Mouse (Mus musculus): ENCODE results near the gene Afap1l2. TPM values are rescaled to one million over a fixed set of nuclear protein-coding genes. Genes with fewer than 3 reads are reported as not detected.

Gene Afap1l2
- polyA plus RNA-seq, 1 experiment from 2014 or later = 15.5 TPM

DNA sequence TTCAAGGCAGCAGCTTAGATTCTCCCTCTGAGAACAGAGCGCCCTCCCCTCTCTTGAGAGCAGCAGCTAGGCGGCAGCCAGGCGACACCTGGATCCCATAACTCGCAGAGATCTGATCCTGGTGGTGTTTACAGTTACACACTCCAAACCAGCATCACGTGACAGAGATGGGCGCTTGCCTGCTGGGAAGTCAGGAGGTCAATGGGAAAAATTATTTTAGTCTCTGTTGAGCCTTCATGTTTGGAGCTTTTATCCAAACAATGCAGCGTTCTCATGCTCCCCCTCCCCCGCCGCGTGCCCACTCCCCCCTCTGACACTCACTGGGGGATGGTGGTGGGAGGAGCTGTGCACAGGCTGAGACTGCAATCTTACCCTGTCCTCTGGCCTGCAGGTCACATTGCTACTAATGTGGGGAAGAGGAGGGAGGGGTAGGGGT, 10.8 kb downstream of the Afap1l2 start:
- H3K9ac ChIP-seq (replicated peaks; ENCODE audit: low read depth) = no peak overlapping the region
- H3K27ac ChIP-seq (ENCODE audit: low read length) = no peak overlapping the region; the same call in 1 of the 2 replicates
- WGBS = 4% methylated on average over 10 of the region's 10 CpGs
- no peak overlapping the region for H3K4me3 ChIP-seq (ENCODE audit: low read depth, low read length)
- ATAC-seq (peak; percentile 88), DNase-seq (ENCODE audit: low spot score) (peak; percentile 93)
- H3K27me3 ChIP-seq (replicated peaks; ENCODE audit: insufficient read depth, low read length) = no peaks in the 10 kb centered on the region
- H3K4me1 ChIP-seq (ENCODE audit: insufficient read depth, low read depth, low read length) = peaks cover 3% of the 10 kb centered on the region; the same call in 1 of the 2 replicates
- no peaks in the 10 kb centered on the region for H3K36me3 ChIP-seq (ENCODE audit: insufficient read depth, low read length)
- 0 out of 2 replicates have a peak overlapping the region, but pooled peaks have one; percentile 2 for H3K4me2 ChIP-seq (replicated peaks; ENCODE audit: low read depth, low read length)
- H3K9me3 ChIP-seq (ENCODE audit: low read length) = no peaks in the 10 kb centered on the region
- TF ChIP-seq CTCF (IDR thresholded peaks at IDR 0.05) = peak; percentile 43
- TF ChIP-seq EP300 (IDR thresholded peaks at IDR 0.05) = no peak; the same call in 1 of the 2 replicates

DNA sequence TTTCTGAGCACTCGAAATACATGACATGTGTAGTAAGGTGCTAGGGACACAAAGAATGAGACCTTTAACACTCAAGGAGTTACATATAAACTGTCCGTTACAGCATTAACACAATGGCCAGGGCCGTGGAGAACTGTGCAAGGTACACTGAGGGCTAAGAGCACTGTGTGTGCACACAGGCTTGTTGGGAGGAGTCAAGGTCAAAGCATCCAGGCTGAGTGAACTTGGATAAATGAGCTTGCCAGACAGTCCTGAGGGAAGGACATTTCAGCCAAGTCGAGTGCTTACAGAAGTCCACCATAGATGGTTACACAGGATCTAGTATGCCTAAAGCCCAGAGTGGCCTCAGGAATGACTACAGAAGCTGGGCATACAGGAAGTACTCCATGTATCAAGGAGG, 12.6 kb downstream of the Afap1l2 start:
- TF ChIP-seq CTCF (IDR thresholded peaks at IDR 0.05) (no peak), EP300 (IDR thresholded peaks at IDR 0.05) (no peak)
- no peak overlapping the region for H3K4me2 ChIP-seq (replicated peaks; ENCODE audit: low read depth, low read length)
- no peak overlapping the region for H3K27ac ChIP-seq (ENCODE audit: low read length)
- no peaks in the 10 kb centered on the region for H3K27me3 ChIP-seq (replicated peaks; ENCODE audit: insufficient read depth, low read length)
- no peaks in the 10 kb centered on the region for H3K36me3 ChIP-seq (ENCODE audit: insufficient read depth, low read length)
- no peak for ATAC-seq
- no peak overlapping the region for H3K4me3 ChIP-seq (ENCODE audit: low read depth, low read length)
- WGBS = 56% methylated on average over 4 of the region's 4 CpGs
- no peaks in the 10 kb centered on the region for H3K9me3 ChIP-seq (ENCODE audit: low read length)
- no peak overlapping the region for H3K9ac ChIP-seq (replicated peaks; ENCODE audit: low read depth)
- peaks cover 3% of the 10 kb centered on the region; the same call in 1 of the 2 replicates for H3K4me1 ChIP-seq (ENCODE audit: insufficient read depth, low read depth, low read length)
- DNase-seq (ENCODE audit: low spot score) = no peak

DNA sequence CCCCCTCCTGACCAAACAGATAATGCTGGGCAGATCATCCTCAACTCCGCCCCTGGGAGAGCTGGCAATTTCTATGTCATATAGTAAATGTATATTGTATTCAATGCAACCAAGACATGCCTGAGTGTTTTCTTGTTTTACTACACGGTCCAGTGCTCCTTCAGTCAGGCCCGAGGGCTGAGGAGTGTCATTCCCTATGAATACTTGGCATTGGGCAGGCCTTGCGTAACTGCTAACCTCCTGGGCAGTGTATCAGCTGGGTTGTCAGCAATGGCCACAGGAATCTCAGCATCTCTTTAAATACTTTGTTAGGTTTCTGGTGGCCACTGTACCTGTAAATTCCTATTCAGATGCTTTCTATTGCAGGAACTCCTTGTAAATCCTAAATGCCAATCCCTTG, 13.4 kb downstream of the Afap1l2 start:
- 53% methylated on average over 4 of the region's 4 CpGs for WGBS
- Histone ChIP-seq H3K27me3 (replicated peaks; ENCODE audit: insufficient read depth, low read length) (no peaks in the 10 kb centered on the region), H3K36me3 (ENCODE audit: insufficient read depth, low read length) (no peaks in the 10 kb centered on the region), H3K4me3 (ENCODE audit: low read depth, low read length) (no peak overlapping the region), H3K9me3 (ENCODE audit: low read length) (no peaks in the 10 kb centered on the region), H3K4me1 (ENCODE audit: insufficient read depth, low read depth, low read length) (peaks cover 5% of the 10 kb centered on the region; the same call in 1 of the 2 replicates), H3K4me2 (replicated peaks; ENCODE audit: low read depth, low read length) (no peak overlapping the region), H3K9ac (replicated peaks; ENCODE audit: low read depth) (no peak overlapping the region), H3K27ac (ENCODE audit: low read length) (no peak overlapping the region)
- peak; percentile 62 for DNase-seq (ENCODE audit: low spot score)
- peak; percentile 30 for ATAC-seq
- TF ChIP-seq CTCF (IDR thresholded peaks at IDR 0.05) = no peak

DNA sequence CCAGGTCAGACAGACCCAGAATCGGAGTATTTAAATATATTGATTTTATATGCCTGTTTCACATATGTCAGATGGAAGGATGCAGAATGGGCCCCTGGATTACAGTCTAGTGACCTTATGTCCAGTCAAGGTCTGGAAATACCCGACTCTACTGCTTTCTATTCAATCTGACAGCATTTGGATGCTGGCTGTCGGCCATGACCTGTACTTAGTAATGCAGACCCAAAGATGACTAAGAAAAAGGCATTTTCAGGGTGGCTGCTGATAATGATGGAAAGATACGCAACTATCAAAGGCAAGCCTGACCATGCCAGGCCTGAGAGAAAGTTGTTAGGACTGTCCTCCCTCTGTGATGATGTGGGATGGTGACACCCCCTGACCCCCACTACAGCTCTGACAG, 14.3 kb downstream of the Afap1l2 start:
- Histone ChIP-seq H3K9me3 (ENCODE audit: low read length) (no peaks in the 10 kb centered on the region), H3K9ac (replicated peaks; ENCODE audit: low read depth) (no peak overlapping the region), H3K4me1 (ENCODE audit: insufficient read depth, low read depth, low read length) (peaks cover 11% of the 10 kb centered on the region; the same call in 1 of the 2 replicates), H3K27ac (ENCODE audit: low read length) (no peak overlapping the region), H3K4me3 (ENCODE audit: low read depth, low read length) (no peak overlapping the region), H3K27me3 (replicated peaks; ENCODE audit: insufficient read depth, low read length) (no peaks in the 10 kb centered on the region), H3K4me2 (replicated peaks; ENCODE audit: low read depth, low read length) (no peak overlapping the region), H3K36me3 (ENCODE audit: insufficient read depth, low read length) (no peaks in the 10 kb centered on the region)
- DNase-seq (ENCODE audit: low spot score) (peak; percentile 15), ATAC-seq (no peak)
- 67% methylated on average over 4 of the region's 4 CpGs for WGBS
- TF ChIP-seq CTCF (IDR thresholded peaks at IDR 0.05) = no peak
- TF ChIP-seq EP300 (IDR thresholded peaks at IDR 0.05) = no peak

DNA sequence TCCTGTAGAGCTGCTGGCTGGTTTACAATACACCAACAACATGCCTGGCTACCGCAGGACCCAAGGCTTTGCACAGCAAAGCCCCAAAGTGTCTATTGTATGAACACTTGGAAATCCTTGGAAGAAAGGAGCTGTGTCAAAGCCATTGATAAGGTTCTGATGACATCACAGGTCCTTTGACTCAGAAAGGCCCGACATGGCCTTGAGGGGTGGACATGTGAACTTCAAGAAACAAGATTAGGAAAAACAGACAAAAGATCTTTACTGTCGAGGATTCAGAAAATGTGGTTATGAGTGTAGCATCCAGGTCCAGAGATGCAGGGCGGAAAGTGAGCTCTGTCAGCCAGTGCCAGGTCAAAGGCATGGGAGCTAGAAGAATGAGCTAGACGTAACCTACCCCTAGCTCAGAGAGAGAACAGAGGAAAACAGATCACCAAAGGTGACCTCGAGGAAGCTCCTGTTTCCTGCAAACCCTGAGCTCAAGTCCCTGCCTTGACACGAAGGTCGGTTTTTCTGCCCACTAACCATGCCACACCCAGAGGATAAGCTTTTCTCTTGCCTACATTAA, 15.0 kb downstream of the Afap1l2 start:
- no peak overlapping the region for H3K9ac ChIP-seq (replicated peaks; ENCODE audit: low read depth)
- H3K4me2 ChIP-seq (replicated peaks; ENCODE audit: low read depth, low read length) = no peak overlapping the region
- DNase-seq (ENCODE audit: low spot score) = no peak
- 69% methylated on average over 8 of the region's 8 CpGs for WGBS
- no peak overlapping the region for H3K4me3 ChIP-seq (ENCODE audit: low read depth, low read length)
- H3K27ac ChIP-seq (ENCODE audit: low read length) = no peak overlapping the region
- H3K27me3 ChIP-seq (replicated peaks; ENCODE audit: insufficient read depth, low read length) = no peaks in the 10 kb centered on the region
- TF ChIP-seq CTCF (IDR thresholded peaks at IDR 0.05) (no peak), EP300 (IDR thresholded peaks at IDR 0.05) (no peak)
- peaks cover 16% of the 10 kb centered on the region; the same call in 1 of the 2 replicates for H3K4me1 ChIP-seq (ENCODE audit: insufficient read depth, low read depth, low read length)
- no peaks in the 10 kb centered on the region for H3K36me3 ChIP-seq (ENCODE audit: insufficient read depth, low read length)
- ATAC-seq = no peak
- no peaks in the 10 kb centered on the region for H3K9me3 ChIP-seq (ENCODE audit: low read length)

DNA sequence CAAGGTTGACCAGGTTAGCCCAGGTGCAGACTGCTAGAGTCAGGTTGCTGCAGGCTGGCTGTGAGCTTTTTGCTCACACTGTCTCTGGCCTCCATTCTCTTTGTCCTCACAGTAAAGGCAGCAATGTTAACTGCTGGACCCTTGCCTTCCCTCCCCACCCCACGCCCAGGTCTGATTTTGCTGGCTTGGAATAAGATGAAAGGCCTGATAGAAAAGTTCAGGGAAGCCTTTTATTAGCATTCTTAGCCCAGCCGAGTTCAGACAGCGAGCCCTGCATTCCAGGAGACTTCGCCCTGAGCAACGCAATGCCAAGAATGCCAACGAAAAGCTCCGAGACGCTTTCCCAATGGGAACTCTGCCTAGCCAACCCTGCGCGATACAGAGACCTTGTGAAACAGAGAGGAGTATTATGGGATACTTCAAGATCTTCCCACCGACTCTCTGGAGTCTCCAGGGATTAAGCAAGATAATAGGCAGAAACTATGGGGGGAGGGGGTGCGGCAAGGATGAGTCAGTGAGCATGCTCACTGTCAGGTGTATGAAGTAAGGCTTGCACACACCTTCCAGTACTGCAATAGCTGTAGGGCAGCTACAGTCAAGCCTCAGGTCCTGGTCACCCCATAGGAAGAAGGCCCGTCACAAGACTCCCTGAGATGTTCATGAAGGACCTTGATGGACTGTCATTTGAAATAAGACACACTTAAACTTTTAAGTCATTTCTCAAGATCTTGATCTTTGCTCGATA, 17.5 kb downstream of the Afap1l2 start:
- Histone ChIP-seq H3K27me3 (replicated peaks; ENCODE audit: insufficient read depth, low read length) (no peaks in the 10 kb centered on the region), H3K36me3 (ENCODE audit: insufficient read depth, low read length) (no peaks in the 10 kb centered on the region), H3K4me3 (ENCODE audit: low read depth, low read length) (no peak overlapping the region), H3K27ac (ENCODE audit: low read length) (peak overlapping the region; percentile 44; the same call in 1 of the 2 replicates), H3K9me3 (ENCODE audit: low read length) (no peaks in the 10 kb centered on the region), H3K9ac (replicated peaks; ENCODE audit: low read depth) (no peak overlapping the region), H3K4me1 (ENCODE audit: insufficient read depth, low read depth, low read length) (peaks cover 16% of the 10 kb centered on the region; the same call in 1 of the 2 replicates), H3K4me2 (replicated peaks; ENCODE audit: low read depth, low read length) (no peak overlapping the region)
- 29% methylated on average over 14 of the region's 14 CpGs for WGBS
- DNase-seq (ENCODE audit: low spot score) (peak; percentile 90), ATAC-seq (peak; percentile 74)
- TF ChIP-seq EP300 (IDR thresholded peaks at IDR 0.05) (peak; percentile 63), CTCF (IDR thresholded peaks at IDR 0.05) (no peak)

Data from lung, postnatal 0 days (tissue).